ENCODE assay signal across 8 mouse cellular contexts in the genomic region with DNA sequence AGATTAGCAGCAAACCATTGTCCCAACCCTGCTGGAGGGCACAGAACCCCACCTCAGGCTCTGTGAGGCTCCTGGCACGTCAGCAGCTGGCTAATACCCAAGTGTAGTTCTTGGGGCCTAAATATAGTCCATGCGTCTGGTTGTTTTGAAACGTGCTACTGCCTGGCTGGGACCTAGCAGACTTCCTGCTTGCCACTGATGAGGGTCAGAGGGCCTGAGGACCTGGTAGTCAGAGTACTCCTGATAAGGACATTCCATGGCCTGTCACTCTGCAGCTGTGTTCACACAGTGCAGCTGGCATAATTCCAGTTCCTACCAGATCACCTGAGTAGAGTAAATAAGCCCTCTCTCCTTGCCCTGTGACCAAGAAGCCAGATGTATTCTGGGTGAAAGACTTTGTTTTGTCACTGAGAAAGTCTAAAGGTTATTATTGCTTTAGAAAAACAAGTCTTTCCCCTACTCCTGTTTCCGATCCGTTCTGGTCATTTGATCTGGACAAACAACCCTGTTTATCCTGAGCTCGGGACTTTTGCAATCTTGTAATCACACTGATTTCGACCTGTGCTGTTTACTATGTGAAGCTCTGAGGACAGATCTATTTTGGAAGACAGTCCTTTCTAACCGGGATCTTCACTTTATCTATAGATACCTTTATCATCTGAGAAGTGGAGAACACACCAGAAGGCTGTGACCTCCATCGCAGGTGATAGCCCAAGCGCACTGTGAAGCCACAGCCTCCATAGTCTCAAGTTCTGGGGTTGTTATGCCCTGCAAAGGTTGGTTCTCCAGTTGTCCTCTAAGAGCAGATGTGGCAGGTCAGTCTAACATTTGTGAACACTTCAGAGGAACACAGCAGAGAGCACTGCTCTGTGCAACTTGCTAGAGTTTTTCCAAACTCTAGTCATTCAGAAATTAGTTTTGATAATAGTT. TPM values are rescaled to one million over a fixed set of nuclear protein-coding genes. Genes with fewer than 3 reads are reported as not detected.
DNase-seq lines count a peak whose midpoint lies in the region; ATAC-seq and TF ChIP-seq lines count a peak whose summit lies in the region.
"Had no signal": no experiment of that assay in that cellular context is flagged by ENCODE, and none has a peak within 500 bp of the region (broad histone marks: within the 10 kb centered on the region; RNA-seq: fewer than 3 reads in every experiment).

No protein-coding gene starts in this region.

- H3K79me2 ChIP-seq in liver, adult 2 months (ENCODE audit: control insufficient read depth, insufficient read depth, low read length) = no peaks in the 10 kb centered on the region

- ATAC-seq in stomach, postnatal 0 days (ENCODE audit: low FRiP score, low TSS enrichment) = peak; percentile 98

- WGBS in liver, adult 2 months = 6% methylated on average over 10 of the region's 10 CpGs
- 37% methylated on average over 10 of the region's 10 CpGs for WGBS in stomach, postnatal 0 days

- no peak overlapping the region for H3K4me2 ChIP-seq in stomach, postnatal 0 days (replicated peaks; ENCODE audit: low read depth)
- H3K4me2 ChIP-seq: neural tube, embryonic 13.5 days had no signal

- H3K27me3 ChIP-seq in liver, adult 2 months (ENCODE audit: control insufficient read depth, insufficient read depth, low read length) = no peaks in the 10 kb centered on the region
- H3K27me3 ChIP-seq in stomach, postnatal 0 days (ENCODE audit: control insufficient read depth, insufficient read depth, low read length) = no peaks in the 10 kb centered on the region
- H3K27me3 ChIP-seq: neural tube, embryonic 13.5 days had no signal

- H3K9ac ChIP-seq in liver, adult 2 months (ENCODE audit: low read depth, low read length) = peak overlapping the region; percentile 66
- H3K9ac ChIP-seq in stomach, postnatal 0 days (ENCODE audit: low read length) = 0 out of 2 replicates have a peak overlapping the region, but pooled peaks have one; percentile 2
- H3K9ac ChIP-seq: neural tube, embryonic 13.5 days had no signal

- no peak for TF ChIP-seq CTCF in liver, adult 2 months (IDR thresholded peaks at IDR 0.05; ENCODE audit: low read depth, low read length)
- TF ChIP-seq CTCF in stomach, postnatal 0 days (IDR thresholded peaks at IDR 0.05; ENCODE audit: low read depth) = no peak

- DNase-seq in adrenal gland, postnatal 14 days = peak; percentile 81
- peak; percentile 42 for DNase-seq in embryo, embryonic 11 days
- peak; percentile 81 to 83 for DNase-seq in heart, postnatal 36 days
- peak; percentile 100 for DNase-seq in liver, adult 2 months (ENCODE audit: extremely low read depth, low read depth, low spot score)
- DNase-seq in stomach, postnatal 0 days (ENCODE audit: low spot score) = peak; percentile 86
- DNase-seq in spleen, postnatal 14 days (ENCODE audit: low spot score in 2 of 2) = no peak
- no peak for DNase-seq in spleen, postnatal 10 days (ENCODE audit: low spot score in 2 of 2)

- H3K4me3 ChIP-seq in liver, adult 2 months (ENCODE audit: insufficient read depth, low read depth, low read length) = peak overlapping the region; percentile 53
- H3K4me3 ChIP-seq in stomach, postnatal 0 days (ENCODE audit: low read depth, low read length) = no peak overlapping the region
- H3K4me3 ChIP-seq: neural tube, embryonic 13.5 days had no signal

- intact Hi-C loops in heart, postnatal 36 days (cut with DNase I) = no loop called here

- peak; percentile 70 for TF ChIP-seq EP300 in stomach, postnatal 0 days (optimal IDR thresholded peaks at IDR 0.05)

- no peaks in the 10 kb centered on the region for H3K36me3 ChIP-seq in liver, adult 2 months (ENCODE audit: control insufficient read depth, insufficient read depth, low read length)
- H3K36me3 ChIP-seq in stomach, postnatal 0 days (ENCODE audit: control insufficient read depth, insufficient read depth, low read length) = no peaks in the 10 kb centered on the region

- no peak for TF ChIP-seq POLR2A in liver, adult 2 months (IDR thresholded peaks at IDR 0.05; ENCODE audit: extremely low read depth, insufficient read depth, low read length)

- peaks cover 30% of the 10 kb centered on the region for H3K4me1 ChIP-seq in liver, adult 2 months (ENCODE audit: control insufficient read depth, insufficient read depth, low read length)
- H3K4me1 ChIP-seq in stomach, postnatal 0 days (replicated peaks; ENCODE audit: control insufficient read depth, insufficient read depth) = no peaks in the 10 kb centered on the region
- H3K4me1 ChIP-seq: neural tube, embryonic 13.5 days had no signal

- H3K27ac ChIP-seq in liver, adult 2 months (replicated peaks; ENCODE audit: insufficient read depth, low read depth, low read length) = peak overlapping the region; percentile 100
- H3K27ac ChIP-seq in stomach, postnatal 0 days (replicated peaks) = peak overlapping the region; percentile 91
- H3K27ac ChIP-seq: neural tube, embryonic 13.5 days had no signal

- H3K9me3 ChIP-seq in stomach, postnatal 0 days (ENCODE audit: control insufficient read depth, low read length) = no peaks in the 10 kb centered on the region
- H3K9me3 ChIP-seq: neural tube, embryonic 13.5 days had no signal

RNA-seq across cellular contexts. Expression of a gene that starts 6.7 kb away (rescaled TPM):
- 23.9 and 26.2 TPM in 2 replicates for total RNA-seq in adrenal gland, postnatal 14 days (2021)
- 10 to 100 TPM; 18.2 to 19.3 TPM for total RNA-seq in heart, postnatal 36 days (2021)
- total RNA-seq in liver, adult 2 months (2014; rRNA removed) = 5.6 and 7.0 TPM in 2 replicates
- polyA plus RNA-seq in liver, adult 2 months (2012; rRNA removed) = 6.6 and 7.0 TPM in 2 replicates
- polyA plus RNA-seq in stomach, postnatal 0 days (2015; fragmentation: Nextera tagmentation; extraction: Ambion mirVana) = 52.4 and 54.4 TPM in 2 replicates

RNA-seq across cellular contexts. Expression of a gene that starts 14.9 kb away (rescaled TPM):
- 67.4 and 88.3 TPM in 2 replicates for total RNA-seq in adrenal gland, postnatal 14 days (2021)
- total RNA-seq in heart, postnatal 36 days (2021) = 10 to 100 TPM; 60.4 to 63.7 TPM
- total RNA-seq in liver, adult 2 months (2014; rRNA removed) = 125 and 199 TPM in 2 replicates
- polyA plus RNA-seq in liver, adult 2 months (2012; rRNA removed) = 210 and 244 TPM in 2 replicates
- 31.6 and 37.0 TPM in 2 replicates for polyA plus RNA-seq in stomach, postnatal 0 days (2015; fragmentation: Nextera tagmentation; extraction: Ambion mirVana)

RNA-seq across cellular contexts. Expression of a gene that starts 38.2 kb away (rescaled TPM):
- total RNA-seq in adrenal gland, postnatal 14 days (2021) = 5.7 and 11.8 TPM in 2 replicates
- 1 to 10 TPM; 6.5 to 8.0 TPM for total RNA-seq in heart, postnatal 36 days (2021)
- 3.1 and 3.6 TPM in 2 replicates for total RNA-seq in liver, adult 2 months (2014; rRNA removed)
- polyA plus RNA-seq in liver, adult 2 months (2012; rRNA removed) = 1.3 and 2.2 TPM in 2 replicates
- polyA plus RNA-seq in stomach, postnatal 0 days (2015; fragmentation: Nextera tagmentation; extraction: Ambion mirVana) = 4.1 and 5.6 TPM in 2 replicates

RNA-seq across cellular contexts. Expression of a gene that starts 51.5 kb away (rescaled TPM):
- not detected in 2 replicates for total RNA-seq in adrenal gland, postnatal 14 days (2021)
- not detected for total RNA-seq in heart, postnatal 36 days (2021)
- total RNA-seq in liver, adult 2 months (2014; rRNA removed) = not detected in 2 replicates
- polyA plus RNA-seq in liver, adult 2 months (2012; rRNA removed) = not detected in 2 replicates
- polyA plus RNA-seq in stomach, postnatal 0 days (2015; fragmentation: Nextera tagmentation; extraction: Ambion mirVana) = not detected in 2 replicates
- polyA plus RNA-seq: neural tube, embryonic 13.5 days had no signal

Comparison
In these comparisons a context has a peak if more than half of its experiments do, and no peak if none do; other contexts are left out.
1. DNase-seq: peak in adrenal gland, postnatal 14 days (single experiment), embryo, embryonic 11 days (single experiment), heart, postnatal 36 days (2 of 2), liver, adult 2 months (single experiment) and stomach, postnatal 0 days (single experiment); none in spleen, postnatal 14 days (0 of 2) and spleen, postnatal 10 days (0 of 2).